Mouse (Mus musculus) spleen, adult 2 months (tissue): ENCODE results near the gene Btbd16. TPM values are rescaled to one million over a fixed set of nuclear protein-coding genes. Genes with fewer than 3 reads are reported as not detected.

Experiments used
- DNase-seq, 2 experiments: peaks; one replicate each; pipeline versions ENCODE4 v3.0.0 to v3.0.0-alpha.2; 2012 to 2021; ENCODE audit warnings: low spot score in 2 of 2, low read depth in 1 of 2
- H3K27ac ChIP-seq: fragments of 200-500 bp; 2 replicates; pipeline ENCODE4 v1.5.1; 2012; ENCODE audit warnings: low read length, inconsistent platforms; ENCODE audit not compliant: insufficient read depth
- H3K27me3 ChIP-seq: fragments of 200-500 bp; 2 replicates; pipeline ENCODE4 v1.6.1; 2012; ENCODE audit warnings: mild to moderate bottlenecking, moderate library complexity, low read length, inconsistent platforms; ENCODE audit not compliant: control insufficient read depth, insufficient read depth
- H3K36me3 ChIP-seq: fragments of 200-500 bp; 2 replicates; pipeline ENCODE4 v1.6.1; 2012; ENCODE audit warnings: mild to moderate bottlenecking, low read length, inconsistent platforms; ENCODE audit not compliant: control insufficient read depth, insufficient read depth
- H3K4me1 ChIP-seq: fragments of 200-500 bp; 2 replicates; pipeline ENCODE4 v1.6.1; 2011; ENCODE audit warnings: inconsistent platforms; ENCODE audit not compliant: control insufficient read depth, insufficient read depth, insufficient read length
- H3K4me3 ChIP-seq: fragments of 200-500 bp; 2 replicates; pipeline ENCODE4 v1.5.1; 2011; ENCODE audit warnings: mild to moderate bottlenecking, inconsistent platforms; ENCODE audit not compliant: insufficient read depth, insufficient read length; ENCODE audit errors: extremely low read depth
- CTCF ChIP-seq: fragments of 200-500 bp; IDR thresholded peaks from 2 replicates; pipeline ENCODE4 v1.5.1; 2011; ENCODE audit warnings: mild to moderate bottlenecking, inconsistent platforms; ENCODE audit not compliant: insufficient read depth, insufficient read length, insufficient replicate concordance; ENCODE audit errors: extremely low read depth
- POLR2A ChIP-seq: fragments of 200-500 bp; IDR thresholded peaks from 2 replicates; pipeline ENCODE4 v1.6.1; 2011; ENCODE audit warnings: low read depth, low read length, inconsistent platforms
- WGBS: fragments of 180-500 bp; shearing (Covaris S2); methylation state at CpG from one replicate; pipeline ENCODE4 v1.1.7; 2018; 5-methylcytosine and 5-hydroxymethylcytosine counted together
- polyA plus RNA-seq: library from polyadenylated mRNA; depleted of rRNA; stranded (reverse); fragments of >200 nt; gene quantifications from 2 replicates; pipeline ENCODE4 v1.2.3, GENCODE M21; 2012; rRNA removed

Btbd16 gene
- polyA plus RNA-seq, result 0.16 and 0.20 TPM in 2 replicates

- no peak for TF ChIP-seq POLR2A
- TF ChIP-seq CTCF, result no peak
- Histone ChIP-seq H3K4me3 (no peak within 1 kb of the TSS), H3K4me1 (peaks cover 2% of the 10 kb centered on the region; the same call in 1 of the 2 replicates), H3K27ac (no peak within 1 kb of the TSS), H3K27me3 (no peaks in the 10 kb centered on the region), H3K36me3 (no peaks in the 10 kb centered on the region)
- 41% methylated on average over 9 of the region's 9 CpGs for WGBS
- no peak for DNase-seq
These were observed at the start of gene Btbd16 for GRCm38 (mm10) chr7:130773914-130774630. Gene Btbd16, plus strand, starts transcription at chr7:130774069.

GRCm38 (mm10) chr7:130726185-130726584 lies 47.7 kb upstream of the Btbd16 start:
- Histone ChIP-seq H3K27me3 (no peaks in the 10 kb centered on the region), H3K4me3 (no peak overlapping the region), H3K27ac (no peak overlapping the region), H3K4me1 (peaks cover 4% of the 10 kb centered on the region; the same call in 1 of the 2 replicates), H3K36me3 (no peaks in the 10 kb centered on the region)
- no peak for DNase-seq
- WGBS, result 51% methylated on average over 3 of the region's 3 CpGs
- TF ChIP-seq CTCF, result no peak
- TF ChIP-seq POLR2A, result no peak

- DNase-seq, result no peak
- H3K4me3 ChIP-seq, result no peak overlapping the region
- H3K36me3 ChIP-seq, result no peaks in the 10 kb centered on the region
- no peak for TF ChIP-seq CTCF
- no peak for TF ChIP-seq POLR2A
- H3K4me1 ChIP-seq, result peaks cover 4% of the 10 kb centered on the region; the same call in 1 of the 2 replicates
- 29% methylated on average over 8 of the region's 8 CpGs for WGBS
- H3K27ac ChIP-seq, result no peak overlapping the region
- H3K27me3 ChIP-seq, result no peaks in the 10 kb centered on the region
These were observed 47.0 kb upstream of the Btbd16 start for GRCm38 (mm10) chr7:130726724-130727422.

GRCm38 (mm10) chr7:130727560-130727959 lies 46.3 kb upstream of the Btbd16 start:
- no peak for DNase-seq
- TF ChIP-seq CTCF, result no peak
- TF ChIP-seq POLR2A, result no peak
- no peaks in the 10 kb centered on the region for H3K27me3 ChIP-seq
- 86% methylated on average over 4 of the region's 4 CpGs for WGBS
- H3K36me3 ChIP-seq, result no peaks in the 10 kb centered on the region
- peaks cover 4% of the 10 kb centered on the region; the same call in 1 of the 2 replicates for H3K4me1 ChIP-seq
- H3K4me3 ChIP-seq, result no peak overlapping the region
- no peak overlapping the region for H3K27ac ChIP-seq

GRCm38 (mm10) chr7:130731792-130732191 lies 42.1 kb upstream of the Btbd16 start:
- Histone ChIP-seq H3K36me3 (no peaks in the 10 kb centered on the region), H3K4me3 (no peak overlapping the region), H3K27ac (no peak overlapping the region), H3K27me3 (no peaks in the 10 kb centered on the region), H3K4me1 (peaks cover 4% of the 10 kb centered on the region; the same call in 1 of the 2 replicates)
- TF ChIP-seq POLR2A, result no peak
- no peak for TF ChIP-seq CTCF
- no peak for DNase-seq
- WGBS, result 89% methylated on average over 7 of the region's 7 CpGs

GRCm38 (mm10) chr7:130732908-130733307 lies 41.0 kb upstream of the Btbd16 start:
- Histone ChIP-seq H3K4me3 (no peak overlapping the region), H3K27ac (no peak overlapping the region), H3K4me1 (no peaks in the 10 kb centered on the region), H3K27me3 (no peaks in the 10 kb centered on the region), H3K36me3 (no peaks in the 10 kb centered on the region)
- no peak for DNase-seq
- 65% methylated on average over 6 of the region's 6 CpGs for WGBS
- TF ChIP-seq CTCF, result no peak
- TF ChIP-seq POLR2A, result no peak
